Mouse (Mus musculus): ENCODE measurements around the gene Tor4a. TPM values are rescaled to one million over a fixed set of nuclear protein-coding genes. Genes with fewer than 3 reads are reported as not detected.

Tor4a gene
- polyA plus RNA-seq, 1 experiment from 2014 or later = 6.2 TPM

DNA sequence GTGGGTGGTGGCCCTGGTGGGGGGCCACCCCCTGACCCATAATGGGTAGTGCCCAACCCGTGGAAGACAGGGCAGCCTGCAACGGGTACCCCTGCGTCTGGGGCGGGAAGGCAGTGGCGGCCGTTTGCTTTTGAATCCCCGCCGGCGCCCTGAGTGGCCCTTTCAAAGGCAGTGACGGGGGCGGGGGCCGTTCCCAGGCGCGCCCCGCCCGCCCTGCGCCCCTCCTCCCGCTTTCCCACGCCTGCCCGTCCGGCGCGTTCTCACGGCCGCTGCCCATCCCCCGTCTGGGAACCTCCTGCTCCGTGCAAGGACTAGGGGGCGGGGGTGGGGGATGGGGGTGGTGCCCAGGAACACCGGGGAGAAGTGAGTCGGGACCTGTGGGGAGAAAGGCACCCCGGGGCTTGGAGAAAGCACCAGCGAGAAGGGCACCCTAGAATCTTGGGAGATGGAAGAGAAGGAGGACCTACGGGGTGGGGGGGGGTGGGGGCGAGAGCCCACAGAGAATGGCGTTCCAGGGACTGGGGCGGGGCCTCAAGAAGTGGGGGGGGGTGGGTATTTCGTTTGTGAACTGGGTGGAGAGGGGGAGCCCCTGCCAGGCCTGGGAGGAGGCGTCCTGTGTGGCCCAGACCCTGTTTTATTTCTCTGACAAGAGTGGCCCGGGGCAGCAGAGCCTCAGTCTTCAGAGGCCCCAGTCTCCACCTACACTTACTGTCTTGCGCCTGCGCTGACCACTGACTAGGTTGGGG, 28.6 kb downstream of the Tor4a start:
- peak overlapping the region; percentile 52; the same call in 1 of the 2 replicates for H3K9ac ChIP-seq
- H3K4me2 ChIP-seq = peak overlapping the region; percentile 84
- no peaks in the 10 kb centered on the region for H3K9me3 ChIP-seq (replicated peaks)
- H3K4me3 ChIP-seq (replicated peaks) = peak overlapping the region; percentile 56
- peaks cover 13% of the 10 kb centered on the region; the same call in 1 of the 2 replicates for H3K27me3 ChIP-seq
- ATAC-seq (ENCODE audit: insufficient read depth) = peak; percentile 52
- no peaks in the 10 kb centered on the region for H3K36me3 ChIP-seq (replicated peaks)
- peak overlapping the region; percentile 53 for H3K27ac ChIP-seq (replicated peaks)
- 3% methylated on average over 41 of the region's 41 CpGs for WGBS (ENCODE audit: insufficient replicate concordance)
- peaks cover 60% of the 10 kb centered on the region for H3K4me1 ChIP-seq (replicated peaks)

GRCm38 (mm10) chr2:25167481-25167880, 29.2 kb downstream of the Tor4a start:
- H3K9ac ChIP-seq = peak overlapping the region; percentile 52; the same call in 1 of the 2 replicates
- no peaks in the 10 kb centered on the region for H3K36me3 ChIP-seq (replicated peaks)
- WGBS (ENCODE audit: insufficient replicate concordance) = 27% methylated on average over 4 of the region's 4 CpGs
- H3K4me1 ChIP-seq (replicated peaks) = peaks cover 53% of the 10 kb centered on the region
- peak overlapping the region; percentile 53 for H3K27ac ChIP-seq (replicated peaks)
- H3K9me3 ChIP-seq (replicated peaks) = no peaks in the 10 kb centered on the region
- peak overlapping the region; percentile 56 for H3K4me3 ChIP-seq (replicated peaks)
- peak overlapping the region; percentile 84 for H3K4me2 ChIP-seq
- ATAC-seq (ENCODE audit: insufficient read depth) = peak; percentile 31; the same call in 1 of the 2 replicates
- H3K27me3 ChIP-seq = peaks cover 13% of the 10 kb centered on the region; the same call in 1 of the 2 replicates

GRCm38 (mm10) chr2:25157655-25158054, 39.0 kb downstream of the Tor4a start:
- H3K27ac ChIP-seq (replicated peaks) = no peak overlapping the region
- ATAC-seq (ENCODE audit: insufficient read depth) = no peak
- H3K27me3 ChIP-seq = no peaks in the 10 kb centered on the region
- H3K4me2 ChIP-seq = no peak overlapping the region
- no peak overlapping the region for H3K4me3 ChIP-seq (replicated peaks)
- H3K36me3 ChIP-seq (replicated peaks) = no peaks in the 10 kb centered on the region
- 26% methylated on average over 2 of the region's 2 CpGs for WGBS (ENCODE audit: insufficient replicate concordance)
- no peaks in the 10 kb centered on the region for H3K9me3 ChIP-seq (replicated peaks)
- H3K4me1 ChIP-seq (replicated peaks) = peaks cover 2% of the 10 kb centered on the region; the same call in 1 of the 2 replicates
- H3K9ac ChIP-seq = no peak overlapping the region

- ATAC-seq (ENCODE audit: insufficient read depth) = no peak
- Histone ChIP-seq H3K36me3 (replicated peaks) (no peaks in the 10 kb centered on the region), H3K9ac (no peak overlapping the region), H3K27ac (replicated peaks) (no peak overlapping the region), H3K27me3 (no peaks in the 10 kb centered on the region), H3K4me1 (replicated peaks) (peaks cover 8% of the 10 kb centered on the region; the same call in 1 of the 2 replicates), H3K9me3 (replicated peaks) (no peaks in the 10 kb centered on the region), H3K4me3 (replicated peaks) (no peak overlapping the region), H3K4me2 (no peak overlapping the region)
- WGBS (ENCODE audit: insufficient replicate concordance) = 25% methylated on average over 2 of the region's 2 CpGs
These were observed 39.7 kb downstream of the Tor4a start for GRCm38 (mm10) chr2:25156990-25157389.

DNA sequence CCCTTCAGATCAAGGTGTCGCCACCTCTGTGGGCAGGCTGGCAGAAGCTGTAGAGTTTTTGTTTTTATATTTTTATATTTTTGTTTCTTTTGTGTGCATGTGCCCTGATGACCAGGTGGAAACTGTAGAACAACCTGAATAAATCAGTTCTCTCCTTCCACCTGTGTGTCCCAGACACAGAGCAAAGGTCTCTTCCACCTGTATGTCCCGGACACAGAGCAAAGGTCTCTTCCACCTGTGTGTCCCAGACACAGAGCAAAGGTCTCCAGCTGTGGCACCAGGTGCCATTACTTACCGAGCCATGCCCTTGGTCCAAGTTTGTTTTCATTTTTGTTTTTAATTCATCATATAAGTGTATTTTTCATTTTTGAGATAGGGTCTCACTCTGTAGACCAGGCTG, 40.5 kb downstream of the Tor4a start:
- WGBS (ENCODE audit: insufficient replicate concordance) = 64% methylated on average over 3 of the region's 3 CpGs
- Histone ChIP-seq H3K4me2 (no peak overlapping the region), H3K27ac (replicated peaks) (no peak overlapping the region), H3K36me3 (replicated peaks) (no peaks in the 10 kb centered on the region), H3K4me1 (replicated peaks) (peaks cover 8% of the 10 kb centered on the region; the same call in 1 of the 2 replicates), H3K9me3 (replicated peaks) (no peaks in the 10 kb centered on the region), H3K4me3 (replicated peaks) (no peak overlapping the region), H3K9ac (no peak overlapping the region), H3K27me3 (no peaks in the 10 kb centered on the region)
- peak; percentile 62; the same call in 1 of the 2 replicates for ATAC-seq (ENCODE audit: insufficient read depth)

DNA sequence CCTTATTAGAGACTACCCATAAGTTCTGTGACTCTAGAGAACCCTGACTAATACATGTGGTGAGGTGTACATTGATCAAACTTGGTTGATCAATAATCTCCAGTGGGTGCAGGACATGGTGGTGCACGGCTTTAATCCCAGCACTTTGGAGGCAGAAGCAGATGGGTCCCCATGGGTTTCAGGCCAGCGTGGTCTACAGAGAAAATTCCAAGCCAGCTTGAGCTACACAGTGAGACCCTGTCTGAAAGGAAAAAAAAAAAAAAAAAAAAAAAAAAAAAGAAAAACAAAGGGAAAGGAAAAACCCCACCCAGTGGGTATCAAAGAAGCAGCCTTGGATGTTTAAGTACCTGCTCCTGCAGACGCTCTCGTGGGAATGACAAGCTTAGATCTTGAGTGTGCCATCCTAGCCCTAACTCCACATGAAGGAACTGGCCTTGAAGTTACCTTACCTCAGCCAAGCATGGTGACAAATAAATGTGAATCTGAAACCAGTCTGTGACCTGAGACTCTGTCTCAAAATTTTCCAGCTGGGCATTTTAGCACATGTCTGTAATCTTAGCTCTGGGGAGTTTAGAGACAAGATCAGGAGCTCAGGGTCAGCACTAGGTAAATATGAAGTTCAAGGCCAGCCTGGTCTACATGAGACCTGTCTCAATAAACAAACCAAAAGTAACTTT, 45.3 kb downstream of the Tor4a start:
- Histone ChIP-seq H3K4me2 (no peak overlapping the region), H3K4me1 (replicated peaks) (peaks cover 11% of the 10 kb centered on the region), H3K27me3 (no peaks in the 10 kb centered on the region), H3K4me3 (replicated peaks) (no peak overlapping the region), H3K9me3 (replicated peaks) (no peaks in the 10 kb centered on the region), H3K9ac (no peak overlapping the region), H3K27ac (replicated peaks) (no peak overlapping the region), H3K36me3 (replicated peaks) (no peaks in the 10 kb centered on the region)
- ATAC-seq (ENCODE audit: insufficient read depth) = no peak
- 62% methylated on average over 4 of the region's 4 CpGs for WGBS (ENCODE audit: insufficient replicate concordance)

- Histone ChIP-seq H3K36me3 (replicated peaks) (no peaks in the 10 kb centered on the region), H3K4me2 (no peak overlapping the region), H3K27me3 (no peaks in the 10 kb centered on the region), H3K4me3 (replicated peaks) (no peak overlapping the region), H3K9ac (no peak overlapping the region), H3K9me3 (replicated peaks) (no peaks in the 10 kb centered on the region), H3K27ac (replicated peaks) (no peak overlapping the region), H3K4me1 (replicated peaks) (peaks cover 11% of the 10 kb centered on the region)
- 0 out of 2 replicates have a peak, but pooled peaks have one; percentile 35 for ATAC-seq (ENCODE audit: insufficient read depth)
- WGBS (ENCODE audit: insufficient replicate concordance) = 55% methylated on average over 2 of the region's 2 CpGs
These were observed 47.0 kb downstream of the Tor4a start for GRCm38 (mm10) chr2:25149643-25150042.

- Histone ChIP-seq H3K4me1 (replicated peaks) (peaks cover 11% of the 10 kb centered on the region), H3K27ac (replicated peaks) (no peak overlapping the region), H3K9me3 (replicated peaks) (no peaks in the 10 kb centered on the region), H3K4me3 (replicated peaks) (no peak overlapping the region), H3K27me3 (no peaks in the 10 kb centered on the region), H3K36me3 (replicated peaks) (no peaks in the 10 kb centered on the region), H3K4me2 (no peak overlapping the region), H3K9ac (no peak overlapping the region)
- 70% methylated on average over 5 of the region's 5 CpGs for WGBS (ENCODE audit: insufficient replicate concordance)
- no peak for ATAC-seq (ENCODE audit: insufficient read depth)
These were observed 48.8 kb downstream of the Tor4a start for GRCm38 (mm10) chr2:25147892-25148291.

- Histone ChIP-seq H3K4me3 (replicated peaks) (no peak overlapping the region), H3K27me3 (no peaks in the 10 kb centered on the region), H3K4me1 (replicated peaks) (peaks cover 6% of the 10 kb centered on the region), H3K36me3 (replicated peaks) (no peaks in the 10 kb centered on the region), H3K9me3 (replicated peaks) (no peaks in the 10 kb centered on the region), H3K27ac (replicated peaks) (no peak overlapping the region), H3K9ac (no peak overlapping the region), H3K4me2 (no peak overlapping the region)
- 74% methylated on average over 5 of the region's 5 CpGs for WGBS (ENCODE audit: insufficient replicate concordance)
- no peak for ATAC-seq (ENCODE audit: insufficient read depth)
These were observed 49.3 kb downstream of the Tor4a start for GRCm38 (mm10) chr2:25147398-25147797.

GRCm38 (mm10) chr2:25145346-25145745, 51.3 kb downstream of the Tor4a start:
- H3K9ac ChIP-seq = no peak overlapping the region
- no peaks in the 10 kb centered on the region for H3K9me3 ChIP-seq (replicated peaks)
- no peaks in the 10 kb centered on the region for H3K36me3 ChIP-seq (replicated peaks)
- H3K27ac ChIP-seq (replicated peaks) = no peak overlapping the region
- 56% methylated on average over 6 of the region's 6 CpGs for WGBS (ENCODE audit: insufficient replicate concordance)
- no peak overlapping the region for H3K4me2 ChIP-seq
- no peaks in the 10 kb centered on the region for H3K27me3 ChIP-seq
- H3K4me1 ChIP-seq (replicated peaks) = peaks cover 3% of the 10 kb centered on the region
- ATAC-seq (ENCODE audit: insufficient read depth) = no peak; the same call in 1 of the 2 replicates
- no peak overlapping the region for H3K4me3 ChIP-seq (replicated peaks)

All from liver, embryonic 15.5 days (tissue).